Mouse (Mus musculus): ENCODE measurements around the gene Arsb. TPM values are rescaled to one million over a fixed set of nuclear protein-coding genes. Genes with fewer than 3 reads are reported as not detected.

Gene Arsb
- total RNA-seq, 2 experiments from 2014 or later: 3.3 to 16.0 TPM

Other genes starting within 250 kb of the Arsb start
- not detected in 2 replicates for gene Bhmt, start 133.7 kb upstream of the Arsb start, total RNA-seq (2014; fragmentation: Nextera tagmentation)
- not detected in 2 replicates for gene Bhmt, start 133.7 kb upstream of the Arsb start, total RNA-seq (2017)
- not detected in 2 replicates for gene Bhmt2, start 97.3 kb upstream of the Arsb start, total RNA-seq (2014; fragmentation: Nextera tagmentation)
- gene Bhmt2, start 97.3 kb upstream of the Arsb start, total RNA-seq (2017): not detected in 2 replicates
- gene Dmgdh, start 97.2 kb upstream of the Arsb start, total RNA-seq (2014; fragmentation: Nextera tagmentation): not detected in 2 replicates
- gene Dmgdh, start 97.2 kb upstream of the Arsb start, total RNA-seq (2017): not detected in 2 replicates

Measured in megakaryocyte-erythroid progenitor cell, adult 5-6 weeks (primary cell).